Mouse (Mus musculus) intestine, embryonic 15.5 days (tissue): ENCODE data around the gene Tmem184b. TPM values are rescaled to one million over a fixed set of nuclear protein-coding genes. Genes with fewer than 3 reads are reported as not detected.

Experiments used
- ATAC-seq: fragments of 200-750 bp; cut with Nextera tagmentation; 2 replicates; pipeline ENCODE4 v1.8.0; 2017; ENCODE audit warnings: moderate TSS enrichment, moderate library complexity
- H3K27ac ChIP-seq: fragments of 300-500 bp; sonication (generic); 2 replicates; pipeline ENCODE4 v1.5.1; 2015; ENCODE audit warnings: mild to moderate bottlenecking, inconsistent platforms
- H3K27me3 ChIP-seq: fragments of 300-500 bp; sonication (generic); replicated peaks from 2 replicates; pipeline ENCODE4 v1.6.1; 2015; ENCODE audit warnings: inconsistent platforms
- H3K36me3 ChIP-seq: fragments of 300-500 bp; sonication (generic); 2 replicates; pipeline ENCODE4 v1.6.1; 2015; ENCODE audit warnings: inconsistent platforms
- H3K4me1 ChIP-seq: fragments of 300-500 bp; sonication (generic); replicated peaks from 2 replicates; pipeline ENCODE4 v1.6.1; 2015; ENCODE audit warnings: inconsistent platforms
- H3K4me2 ChIP-seq: fragments of 300-500 bp; sonication (generic); replicated peaks from 2 replicates; pipeline ENCODE4 v1.6.1; 2015; ENCODE audit warnings: mild to moderate bottlenecking, inconsistent platforms
- H3K4me3 ChIP-seq: fragments of 300-500 bp; sonication (generic); replicated peaks from 2 replicates; pipeline ENCODE4 v1.5.1; 2015; ENCODE audit warnings: inconsistent platforms
- H3K9ac ChIP-seq: fragments of 300-500 bp; sonication (generic); 2 replicates; pipeline ENCODE4 v1.6.1; 2015; ENCODE audit warnings: inconsistent platforms
- H3K9me3 ChIP-seq: fragments of 300-500 bp; sonication (generic); 2 replicates; pipeline ENCODE4 v1.6.1; 2016; ENCODE audit warnings: inconsistent platforms
- WGBS: fragments of 180-500 bp; shearing (Covaris S2); methylation state at CpG from one replicate; pipeline ENCODE4 v1.1.7; 2015; 5-methylcytosine and 5-hydroxymethylcytosine counted together
- polyA plus RNA-seq: library from polyadenylated mRNA; unstranded; fragments of >200 nt; fragmentation: Nextera tagmentation; extraction: Ambion mirVana; gene quantifications from 2 replicates; pipeline ENCODE4 v1.2.1, GENCODE M21; 2015

The Tmem184b gene
- polyA plus RNA-seq, 1 experiment from 2014 or later: 49.4 TPM

- Histone ChIP-seq H3K27me3 (no peaks in the 10 kb centered on the region), H3K36me3 (peaks cover 7% of the 10 kb centered on the region; the same call in 1 of the 2 replicates), H3K4me3 (peak overlapping the region; percentile 49), H3K4me2 (peak overlapping the region; percentile 98), H3K9ac (peak overlapping the region; percentile 70), H3K4me1 (peaks cover 67% of the 10 kb centered on the region), H3K27ac (peak overlapping the region; percentile 90), H3K9me3 (no peaks in the 10 kb centered on the region)
- under 1% methylated on average over 74 of the region's 77 CpGs for WGBS
- ATAC-seq: peak; percentile 90
These were observed 46.1 kb downstream of the Tmem184b start for GRCm38 (mm10) chr15:79357036-79357911.

DNA sequence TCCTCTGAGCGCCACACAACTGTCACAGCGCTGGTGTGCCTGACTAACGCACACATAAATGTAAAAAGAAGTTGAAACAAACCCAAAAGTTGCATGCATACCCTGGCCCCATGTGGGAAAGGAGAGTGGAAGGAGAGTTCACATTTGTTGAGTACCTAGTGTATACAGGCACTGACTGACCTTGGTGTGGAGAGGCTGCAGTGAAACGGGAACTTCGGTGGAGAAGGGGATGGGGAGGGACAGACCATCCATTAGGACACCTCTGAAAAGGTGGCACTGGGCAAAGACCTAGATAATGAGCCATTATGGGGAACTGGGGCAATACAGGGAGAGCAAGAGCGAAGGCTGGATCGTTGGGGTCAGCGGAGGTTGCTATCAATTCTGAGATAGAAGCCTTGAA lies 46.9 kb downstream of the Tmem184b start:
- H3K36me3 ChIP-seq: 0 out of 2 replicates have a peak, but pooled peaks cover 4% of the 10 kb centered on the region
- H3K9ac ChIP-seq: peak overlapping the region; percentile 70; the same call in 1 of the 2 replicates
- 64% methylated on average over 8 of the region's 8 CpGs for WGBS
- ATAC-seq: no peak
- no peaks in the 10 kb centered on the region for H3K9me3 ChIP-seq
- H3K4me1 ChIP-seq: peaks cover 72% of the 10 kb centered on the region
- H3K4me2 ChIP-seq: peak overlapping the region; percentile 98
- H3K27me3 ChIP-seq: no peaks in the 10 kb centered on the region
- no peak overlapping the region; the same call in 1 of the 2 replicates for H3K27ac ChIP-seq
- peak overlapping the region; percentile 49 for H3K4me3 ChIP-seq

DNA sequence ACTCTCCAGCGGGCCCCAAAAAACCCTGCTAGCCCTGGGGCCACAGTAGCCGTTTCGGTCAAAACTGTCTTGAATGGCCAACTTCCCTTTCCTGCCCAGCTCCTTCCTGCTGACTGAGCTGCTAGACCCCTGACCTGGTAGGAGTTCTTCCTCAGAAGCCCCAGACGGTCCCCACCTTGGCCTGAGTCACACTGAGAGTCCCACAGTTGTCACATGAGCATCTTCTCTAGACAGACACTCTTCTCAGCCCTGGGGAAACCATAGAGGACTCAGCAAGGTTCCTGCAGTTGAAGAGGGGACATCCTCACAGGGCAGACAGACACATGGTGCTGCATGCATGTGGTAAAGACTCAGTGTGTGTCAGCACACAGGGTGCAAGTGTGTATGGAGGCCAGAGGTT lies 48.8 kb downstream of the Tmem184b start:
- ATAC-seq: no peak
- Histone ChIP-seq H3K4me3 (no peak overlapping the region), H3K9me3 (no peaks in the 10 kb centered on the region), H3K9ac (no peak overlapping the region), H3K27ac (no peak overlapping the region), H3K4me1 (peaks cover 64% of the 10 kb centered on the region), H3K36me3 (0 out of 2 replicates have a peak, but pooled peaks cover 4% of the 10 kb centered on the region), H3K4me2 (no peak overlapping the region), H3K27me3 (no peaks in the 10 kb centered on the region)
- WGBS: 88% methylated on average over 4 of the region's 4 CpGs

- H3K27me3 ChIP-seq: no peaks in the 10 kb centered on the region
- H3K9ac ChIP-seq: no peak overlapping the region
- H3K36me3 ChIP-seq: 0 out of 2 replicates have a peak, but pooled peaks cover 4% of the 10 kb centered on the region
- H3K4me1 ChIP-seq: peaks cover 67% of the 10 kb centered on the region
- H3K4me3 ChIP-seq: no peak overlapping the region
- H3K27ac ChIP-seq: no peak overlapping the region
- ATAC-seq: no peak
- no peaks in the 10 kb centered on the region for H3K9me3 ChIP-seq
- WGBS: 75% methylated on average over 5 of the region's 5 CpGs
- H3K4me2 ChIP-seq: no peak overlapping the region; the same call in 1 of the 2 replicates
These were observed 49.6 kb downstream of the Tmem184b start for GRCm38 (mm10) chr15:79353690-79354305.

DNA sequence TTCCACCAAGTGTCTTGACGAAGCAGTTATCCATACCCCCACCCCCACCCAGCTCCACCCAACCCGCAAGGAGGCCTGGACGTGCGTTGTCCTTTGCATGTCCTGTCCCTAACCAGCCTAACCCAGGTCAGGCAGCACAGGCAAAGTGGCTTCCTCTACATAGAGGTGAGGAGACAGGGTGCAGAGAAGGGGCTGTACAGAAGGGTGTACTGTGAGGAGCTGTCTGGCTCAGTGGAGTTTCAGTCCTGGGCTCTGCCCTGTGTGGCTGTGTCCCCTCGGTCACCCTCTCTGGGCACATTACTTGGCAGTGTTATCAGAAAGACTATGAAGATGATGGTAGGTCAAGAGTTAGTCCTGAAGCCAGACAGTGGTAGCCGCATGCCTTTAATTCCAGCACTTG lies 50.9 kb downstream of the Tmem184b start:
- Histone ChIP-seq H3K4me3 (no peak overlapping the region), H3K27me3 (no peaks in the 10 kb centered on the region), H3K4me1 (peaks cover 67% of the 10 kb centered on the region), H3K27ac (no peak overlapping the region), H3K36me3 (0 out of 2 replicates have a peak, but pooled peaks cover 4% of the 10 kb centered on the region), H3K9ac (no peak overlapping the region), H3K4me2 (no peak overlapping the region), H3K9me3 (no peaks in the 10 kb centered on the region)
- ATAC-seq: no peak
- WGBS: 83% methylated on average over 6 of the region's 6 CpGs

- peak overlapping the region; percentile 57; the same call in 1 of the 2 replicates for H3K27ac ChIP-seq
- no peak overlapping the region for H3K4me3 ChIP-seq
- 20% methylated on average over 15 of the region's 15 CpGs for WGBS
- peak overlapping the region; percentile 31; the same call in 1 of the 2 replicates for H3K9ac ChIP-seq
- no peak for ATAC-seq
- H3K27me3 ChIP-seq: no peaks in the 10 kb centered on the region
- 0 out of 2 replicates have a peak, but pooled peaks cover 4% of the 10 kb centered on the region for H3K36me3 ChIP-seq
- H3K4me1 ChIP-seq: peaks cover 59% of the 10 kb centered on the region
- no peaks in the 10 kb centered on the region for H3K9me3 ChIP-seq
- H3K4me2 ChIP-seq: peak overlapping the region; percentile 42
These were observed 52.0 kb downstream of the Tmem184b start for GRCm38 (mm10) chr15:79351331-79351767.

DNA sequence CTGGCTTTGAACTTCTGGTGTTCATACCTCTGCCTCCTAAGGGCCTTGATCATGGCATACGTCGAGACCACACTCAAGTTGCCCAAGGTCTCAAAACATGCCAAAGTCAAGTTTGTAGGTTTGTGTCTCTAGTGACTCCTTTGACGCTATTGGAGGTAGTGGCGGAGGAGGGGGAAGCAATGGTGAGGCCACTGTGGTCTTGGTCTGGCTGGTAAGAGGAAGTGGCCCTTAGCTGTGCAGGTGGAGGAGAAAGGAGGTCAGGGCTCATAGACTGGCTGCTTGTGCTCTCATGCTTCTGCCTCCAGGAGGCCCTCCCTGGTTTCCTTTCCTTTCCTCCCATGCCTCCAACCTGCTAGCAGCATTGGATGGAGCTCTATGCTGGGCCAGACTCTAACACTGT lies 52.5 kb downstream of the Tmem184b start:
- 87% methylated on average over 4 of the region's 4 CpGs for WGBS
- Histone ChIP-seq H3K27me3 (no peaks in the 10 kb centered on the region), H3K27ac (no peak overlapping the region), H3K4me1 (peaks cover 56% of the 10 kb centered on the region), H3K9me3 (no peaks in the 10 kb centered on the region), H3K4me2 (peak overlapping the region; percentile 42; the same call in 1 of the 2 replicates), H3K9ac (no peak overlapping the region), H3K36me3 (0 out of 2 replicates have a peak, but pooled peaks cover 4% of the 10 kb centered on the region), H3K4me3 (no peak overlapping the region)
- no peak for ATAC-seq

- no peak for ATAC-seq
- no peaks in the 10 kb centered on the region for H3K9me3 ChIP-seq
- peak overlapping the region; percentile 100 for H3K27ac ChIP-seq
- peak overlapping the region; percentile 88 for H3K9ac ChIP-seq
- peak overlapping the region; percentile 85 for H3K4me2 ChIP-seq
- peaks cover 44% of the 10 kb centered on the region for H3K4me1 ChIP-seq
- no peaks in the 10 kb centered on the region for H3K27me3 ChIP-seq
- no peaks in the 10 kb centered on the region for H3K36me3 ChIP-seq
- H3K4me3 ChIP-seq: peak overlapping the region; percentile 79
- whole genome bisulfite sequencing: 42% methylated on average over 8 of the region's 8 CpGs
These were observed 54.7 kb downstream of the Tmem184b start for GRCm38 (mm10) chr15:79348651-79349050.

DNA sequence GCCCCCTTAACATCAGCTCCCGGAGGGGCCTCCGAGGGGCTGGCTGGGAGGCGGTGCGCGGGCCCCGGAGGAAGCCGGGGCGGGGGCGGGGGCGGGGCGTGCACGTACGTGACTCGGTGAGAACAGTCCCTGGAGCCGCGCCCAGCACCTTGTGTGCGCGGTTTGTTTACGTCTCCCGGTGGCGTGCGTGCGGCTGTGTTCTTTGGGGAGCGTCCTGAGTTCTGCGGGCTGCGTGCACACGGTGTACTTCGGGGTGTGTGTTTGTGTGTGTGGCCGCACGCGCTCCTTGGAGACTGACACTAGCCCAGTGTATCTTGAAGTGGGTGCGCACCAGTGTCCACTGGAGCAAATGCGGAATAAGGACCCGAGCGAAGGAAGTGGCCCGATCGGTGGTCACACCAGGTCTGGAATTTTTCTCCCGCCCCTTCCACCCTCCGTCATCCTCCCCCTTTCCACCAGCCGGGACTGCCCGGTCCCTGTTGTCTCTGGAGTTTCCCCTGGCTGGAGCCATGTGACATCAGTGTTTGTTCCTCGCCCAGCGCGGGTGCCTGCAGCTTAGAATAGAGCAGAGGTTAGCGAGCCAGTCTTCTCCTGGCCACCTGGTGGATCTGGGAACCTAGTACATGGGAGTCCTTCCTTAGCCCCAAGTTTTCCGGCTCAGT lies 55.4 kb downstream of the Tmem184b start:
- no peaks in the 10 kb centered on the region for H3K27me3 ChIP-seq
- peak overlapping the region; percentile 88 for H3K9ac ChIP-seq
- peak overlapping the region; percentile 100 for H3K27ac ChIP-seq
- peak; percentile 91 for ATAC-seq
- H3K4me3 ChIP-seq: peak overlapping the region; percentile 79
- H3K4me2 ChIP-seq: peak overlapping the region; percentile 85
- no peaks in the 10 kb centered on the region for H3K36me3 ChIP-seq
- H3K9me3 ChIP-seq: no peaks in the 10 kb centered on the region
- 1% methylated on average over 46 of the region's 46 CpGs for WGBS
- peaks cover 38% of the 10 kb centered on the region for H3K4me1 ChIP-seq

DNA sequence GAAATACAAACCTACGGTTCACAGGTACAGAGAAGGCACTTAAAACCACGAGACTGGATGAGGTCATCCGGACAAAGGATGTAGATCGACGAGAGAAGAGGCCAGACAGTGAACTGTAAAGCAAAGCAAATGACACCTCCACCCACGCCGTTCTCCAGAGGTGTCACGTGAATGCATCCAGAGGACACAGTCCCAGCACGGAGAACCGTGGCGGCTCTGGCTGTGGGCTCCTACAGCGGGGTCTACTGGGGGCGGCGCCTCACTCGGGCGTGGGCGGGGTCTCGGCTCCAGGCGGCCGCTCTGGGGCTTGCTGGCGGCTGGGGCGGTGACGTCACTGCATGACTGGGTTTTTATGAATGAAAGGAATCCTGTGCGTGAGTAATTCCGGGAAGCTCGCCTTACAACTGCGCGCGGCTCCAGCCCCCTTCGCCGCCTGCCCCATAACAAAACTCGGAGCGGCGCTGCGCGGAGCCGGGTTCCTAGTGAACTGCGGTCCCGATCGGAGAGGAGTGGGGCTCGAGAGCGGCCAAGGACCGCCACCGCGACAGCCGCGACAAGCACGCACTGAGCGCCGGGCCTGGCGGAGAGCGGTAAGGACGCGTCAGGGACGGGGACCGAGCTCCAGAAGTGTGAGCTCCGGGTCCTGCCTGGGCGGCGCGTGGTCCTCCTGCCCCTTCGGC lies 56.1 kb downstream of the Tmem184b start:
- WGBS: under 1% methylated on average over 61 of the region's 61 CpGs
- no peaks in the 10 kb centered on the region for H3K9me3 ChIP-seq
- peak overlapping the region; percentile 100 for H3K27ac ChIP-seq
- ATAC-seq: peak; percentile 90
- H3K4me1 ChIP-seq: peaks cover 35% of the 10 kb centered on the region
- H3K4me2 ChIP-seq: peak overlapping the region; percentile 85
- H3K27me3 ChIP-seq: no peaks in the 10 kb centered on the region
- H3K9ac ChIP-seq: peak overlapping the region; percentile 88
- H3K4me3 ChIP-seq: peak overlapping the region; percentile 79
- H3K36me3 ChIP-seq: no peaks in the 10 kb centered on the region

GRCm38 (mm10) chr15:79346051-79346793 lies 57.1 kb downstream of the Tmem184b start, which contains the start of gene Maff:
Gene Maff, plus strand, starts transcription at chr15:79346621.
- no peaks in the 10 kb centered on the region for H3K9me3 ChIP-seq
- H3K27me3 ChIP-seq: no peaks in the 10 kb centered on the region
- H3K4me1 ChIP-seq: peaks cover 24% of the 10 kb centered on the region
- H3K27ac ChIP-seq: peak within 1 kb of the TSS; percentile 100
- 50% methylated on average over 8 of the region's 8 CpGs for WGBS
- no peaks in the 10 kb centered on the region for H3K36me3 ChIP-seq
- no peak for ATAC-seq
- H3K9ac ChIP-seq: peak within 1 kb of the TSS; percentile 88
- peak within 1 kb of the TSS; percentile 85 for H3K4me2 ChIP-seq
- peak within 1 kb of the TSS; percentile 79 for H3K4me3 ChIP-seq
